Mouse (Mus musculus) urinary bladder, postnatal 25 days (tissue): Measurements from ENCODE around the gene Kif26b.

ENCODE experiments used
- DNase-seq: peaks from one replicate; pipeline ENCODE4 v3.0.0; 2022; ENCODE audit warnings: low spot score

Gene Kif26b

DNA sequence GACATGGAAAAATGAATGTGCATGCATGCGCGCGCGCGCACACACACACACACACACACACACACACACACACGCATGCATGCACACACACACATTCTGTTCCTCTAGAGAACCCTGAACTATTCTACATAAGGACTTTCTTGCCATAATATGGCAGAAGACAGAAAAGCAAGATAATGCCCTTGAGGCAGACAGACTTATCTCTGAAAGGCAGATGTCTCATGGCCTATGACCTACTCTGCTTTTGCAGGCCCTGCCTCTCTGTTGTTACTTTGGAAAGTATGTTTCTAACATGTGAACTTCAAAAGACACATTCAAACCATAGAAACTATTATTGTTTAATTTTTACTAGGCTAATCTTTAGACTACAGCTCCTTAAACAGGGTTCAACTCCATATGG, 255.1 kb downstream of the Kif26b start:
- no peak for DNase-seq

DNA sequence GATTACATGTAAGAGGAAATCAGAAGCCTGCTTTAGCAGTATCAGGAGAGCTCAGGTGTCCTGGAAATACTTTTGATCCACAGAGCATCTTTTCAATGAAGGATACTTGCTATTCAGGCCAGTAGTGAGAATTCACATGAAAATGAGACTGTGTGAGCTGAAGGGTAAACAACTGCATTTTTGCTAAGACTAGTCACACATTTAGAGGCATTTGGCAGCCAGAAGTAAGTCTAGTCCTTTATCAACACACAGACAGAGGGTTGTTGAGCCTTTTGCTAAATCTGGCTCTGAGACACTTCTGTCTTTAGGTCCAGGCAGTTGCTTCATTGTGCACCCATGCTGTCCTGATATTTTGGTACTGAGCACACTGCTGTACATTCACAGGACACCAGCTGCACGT, 262.3 kb downstream of the Kif26b start:
- DNase-seq, result no peak

DNA sequence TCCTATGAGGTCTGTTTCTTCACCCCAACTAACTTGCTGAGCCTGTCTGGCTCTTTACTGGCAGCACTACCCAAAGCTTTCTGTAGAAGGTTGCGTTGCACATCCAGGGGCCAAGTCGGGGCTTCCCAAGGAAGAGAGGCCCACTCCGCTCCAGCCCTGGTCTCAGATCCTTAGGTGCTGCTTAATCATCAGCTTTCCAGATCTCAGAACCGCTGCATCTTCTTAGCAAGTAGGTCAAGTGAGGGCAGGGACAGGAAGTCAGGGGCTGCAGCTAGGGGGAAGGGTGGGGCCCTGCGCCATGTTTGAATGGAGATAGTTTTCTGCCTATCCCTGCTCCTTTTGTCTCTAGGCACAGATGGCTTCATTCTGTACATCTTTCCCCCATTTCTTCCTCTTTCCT, 263.8 kb downstream of the Kif26b start:
- DNase-seq, result no peak

DNA sequence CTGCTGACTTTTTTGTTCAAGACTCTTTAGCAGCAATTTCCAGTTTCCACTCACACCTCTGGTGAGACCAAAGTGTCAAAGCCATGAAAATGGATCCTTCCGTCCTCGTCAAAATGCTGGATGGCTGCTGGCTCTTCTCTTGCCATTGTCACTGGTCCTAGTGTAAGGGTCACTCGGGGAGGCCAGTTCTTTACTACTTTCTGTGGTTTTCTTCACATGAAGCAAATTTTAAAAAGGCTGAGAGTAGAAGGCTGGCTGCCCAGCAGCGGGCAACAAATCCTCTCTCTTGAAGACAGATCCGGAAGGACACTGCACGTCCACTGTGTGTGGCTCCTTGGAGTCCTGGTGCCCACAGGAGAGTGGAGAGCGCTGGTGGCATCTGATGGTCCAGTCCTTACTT, 265.9 kb downstream of the Kif26b start:
- DNase-seq, result no peak

DNA sequence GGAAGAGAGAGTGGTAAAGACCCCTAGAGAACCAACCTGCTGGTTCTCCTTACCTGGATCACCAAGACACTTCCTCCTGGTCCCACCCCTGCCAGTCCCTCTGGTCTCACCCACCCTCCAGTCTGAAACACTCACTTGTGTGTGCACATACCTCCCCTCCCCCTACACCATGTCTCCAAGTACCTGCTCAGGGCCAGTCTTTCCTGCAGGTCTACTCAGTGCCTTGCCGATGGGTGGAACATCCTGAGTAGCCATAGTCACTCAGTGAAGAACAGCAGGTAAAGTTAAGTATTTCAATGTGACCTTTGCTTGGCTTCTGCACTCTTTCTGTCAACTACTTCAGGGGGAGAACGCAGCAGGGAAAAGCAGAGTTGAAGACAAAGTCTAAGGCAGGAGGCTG, 268.5 kb downstream of the Kif26b start:
- no peak for DNase-seq

DNA sequence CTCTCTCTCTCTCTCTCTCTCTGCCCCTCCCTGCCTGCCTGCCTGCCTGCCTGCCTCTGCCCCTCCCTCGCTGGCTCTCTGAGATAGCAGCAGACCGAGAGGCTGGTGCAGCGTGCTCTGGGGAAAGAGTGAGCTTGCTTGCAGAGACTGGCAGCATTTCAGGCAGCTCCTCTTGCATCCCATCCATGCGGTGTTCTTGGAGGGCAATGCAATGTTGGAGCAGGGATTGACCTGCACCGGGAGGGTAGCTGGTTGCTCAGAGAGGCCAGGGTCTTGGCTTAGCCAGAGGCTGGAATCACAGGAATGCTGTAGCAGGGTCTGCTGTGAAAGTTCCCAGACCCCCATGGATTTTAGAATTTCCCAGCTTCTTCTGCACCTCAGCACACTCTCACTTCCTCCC, 269.4 kb downstream of the Kif26b start:
- DNase-seq, result no peak

DNA sequence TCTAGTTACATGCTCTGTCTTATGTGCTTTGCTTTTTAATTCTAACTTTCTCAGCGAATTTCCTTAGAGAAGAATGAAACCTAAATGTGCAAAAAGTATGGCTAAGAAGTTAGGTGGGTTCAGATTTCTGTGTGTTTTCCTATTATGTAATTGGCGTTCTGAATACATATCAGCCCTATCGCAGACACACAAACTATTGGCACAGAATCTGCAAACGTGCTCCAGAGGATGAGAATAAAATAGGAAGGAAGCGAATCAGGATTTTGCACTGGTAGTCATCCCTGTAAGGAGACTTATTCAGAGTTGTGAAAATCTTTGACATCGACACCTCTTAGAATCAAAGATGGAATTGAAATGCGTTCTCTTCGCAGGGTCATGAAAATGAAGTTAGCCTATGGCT, 270.0 kb downstream of the Kif26b start:
- DNase-seq, result no peak

DNA sequence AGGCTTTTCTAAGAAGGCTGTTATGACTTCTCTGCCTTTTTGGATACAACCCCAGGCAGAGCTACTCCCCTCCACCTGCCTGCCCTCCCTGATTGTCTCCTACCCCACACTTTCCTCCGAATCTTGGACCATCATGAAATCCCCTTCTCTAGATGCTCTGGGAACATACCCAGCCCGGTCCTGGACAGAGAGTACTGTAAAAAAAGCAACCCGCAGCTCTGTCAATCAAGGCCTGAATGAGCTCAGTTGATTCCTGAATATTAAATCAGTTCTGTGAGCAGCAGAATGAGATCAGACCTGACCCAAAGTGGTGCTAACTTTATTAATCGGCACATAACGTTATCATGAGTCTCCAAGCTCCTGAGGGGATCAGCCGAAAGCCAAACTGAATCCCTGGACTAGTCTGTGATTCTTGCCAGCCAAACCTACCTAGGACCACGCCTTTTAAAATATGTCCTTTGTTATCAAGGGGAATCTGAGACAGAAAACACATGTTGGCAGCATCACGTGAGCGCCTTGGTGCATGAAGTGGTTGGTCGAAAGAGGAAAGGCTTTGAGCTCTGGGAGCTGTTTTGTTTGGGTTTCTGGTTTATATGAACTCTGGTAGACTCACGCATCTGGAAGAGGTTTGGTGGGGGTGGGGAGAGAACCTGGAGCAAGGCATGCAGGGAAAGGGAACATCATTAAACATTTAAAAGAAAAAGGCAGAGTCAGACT, 271.1 kb downstream of the Kif26b start:
- DNase-seq, result no peak

DNA sequence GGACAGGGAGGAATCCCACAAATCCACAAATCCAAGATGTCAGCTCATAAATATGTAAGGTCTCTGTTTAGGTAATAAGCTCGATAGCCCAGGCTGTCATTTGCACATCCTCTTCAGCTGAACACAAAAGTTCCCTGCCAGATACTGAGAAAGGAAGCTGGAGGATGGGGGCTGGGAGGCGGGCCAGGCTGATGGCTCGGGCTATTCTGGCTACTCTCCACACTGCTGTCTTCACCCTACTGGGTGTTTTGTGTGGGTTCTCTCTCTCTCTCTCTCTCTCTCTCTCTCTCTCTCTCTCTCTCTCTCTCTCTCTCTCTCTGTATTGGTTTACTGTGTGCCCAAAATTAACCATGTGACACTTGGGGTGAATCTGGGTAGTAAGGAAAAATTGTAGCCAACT, 274.2 kb downstream of the Kif26b start:
- DNase-seq, result no peak

DNA sequence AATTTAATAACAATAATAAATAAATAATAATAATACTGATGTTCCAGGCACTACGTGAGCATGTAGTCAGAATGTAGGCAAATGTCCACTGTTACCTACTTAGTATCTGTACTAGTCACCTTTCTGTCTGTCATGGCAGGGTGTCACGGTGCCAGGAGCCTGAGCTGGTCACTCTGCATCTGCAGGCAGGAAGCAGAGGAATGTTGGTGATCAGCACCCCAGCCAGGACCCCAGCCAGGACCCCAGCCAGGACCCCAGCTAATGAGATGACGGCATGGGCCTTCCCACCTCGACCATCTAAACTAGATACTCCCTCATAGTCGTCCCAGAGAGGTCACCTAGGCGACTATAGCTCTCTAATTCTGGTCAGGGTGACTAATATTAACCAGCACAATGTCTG, 288.6 kb downstream of the Kif26b start:
- DNase-seq, result no peak

DNA sequence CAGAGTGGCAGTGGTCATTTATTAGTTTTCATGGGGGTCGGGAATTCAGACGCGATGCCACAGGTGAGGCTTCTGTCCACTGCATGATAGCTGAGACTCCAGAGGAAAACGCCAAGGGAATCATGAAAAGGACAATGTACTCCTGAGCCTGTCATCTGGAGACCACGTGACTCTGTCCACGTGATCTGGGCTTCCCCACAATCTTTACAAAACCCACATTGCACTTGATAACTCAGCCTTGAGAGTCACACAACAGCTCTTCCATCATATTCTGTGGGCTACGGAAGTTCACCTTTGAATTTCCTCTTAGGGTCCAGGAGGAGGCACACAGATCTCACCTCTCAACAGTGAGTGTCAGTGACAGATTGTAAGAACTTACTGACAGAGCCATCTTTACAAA, 290.1 kb downstream of the Kif26b start:
- no peak for DNase-seq

DNA sequence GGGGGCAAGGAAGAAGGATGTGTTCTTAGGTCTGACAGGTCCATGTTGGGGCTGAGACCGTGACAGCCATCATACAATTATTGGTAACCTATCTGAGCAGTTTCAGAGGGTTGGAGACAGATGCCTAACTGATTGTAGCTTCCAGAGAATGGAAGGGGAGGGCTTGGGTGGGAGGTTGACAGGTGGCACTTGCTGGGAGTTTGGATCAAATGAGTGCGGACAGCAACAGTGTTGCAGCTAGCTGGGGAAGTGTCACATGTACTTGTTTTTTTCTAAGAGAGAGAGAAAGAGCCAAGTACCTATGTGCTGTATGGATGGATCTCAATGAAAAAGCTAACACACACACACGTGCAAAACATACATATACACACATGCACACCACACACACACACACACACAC, 291.2 kb downstream of the Kif26b start:
- no peak for DNase-seq

DNA sequence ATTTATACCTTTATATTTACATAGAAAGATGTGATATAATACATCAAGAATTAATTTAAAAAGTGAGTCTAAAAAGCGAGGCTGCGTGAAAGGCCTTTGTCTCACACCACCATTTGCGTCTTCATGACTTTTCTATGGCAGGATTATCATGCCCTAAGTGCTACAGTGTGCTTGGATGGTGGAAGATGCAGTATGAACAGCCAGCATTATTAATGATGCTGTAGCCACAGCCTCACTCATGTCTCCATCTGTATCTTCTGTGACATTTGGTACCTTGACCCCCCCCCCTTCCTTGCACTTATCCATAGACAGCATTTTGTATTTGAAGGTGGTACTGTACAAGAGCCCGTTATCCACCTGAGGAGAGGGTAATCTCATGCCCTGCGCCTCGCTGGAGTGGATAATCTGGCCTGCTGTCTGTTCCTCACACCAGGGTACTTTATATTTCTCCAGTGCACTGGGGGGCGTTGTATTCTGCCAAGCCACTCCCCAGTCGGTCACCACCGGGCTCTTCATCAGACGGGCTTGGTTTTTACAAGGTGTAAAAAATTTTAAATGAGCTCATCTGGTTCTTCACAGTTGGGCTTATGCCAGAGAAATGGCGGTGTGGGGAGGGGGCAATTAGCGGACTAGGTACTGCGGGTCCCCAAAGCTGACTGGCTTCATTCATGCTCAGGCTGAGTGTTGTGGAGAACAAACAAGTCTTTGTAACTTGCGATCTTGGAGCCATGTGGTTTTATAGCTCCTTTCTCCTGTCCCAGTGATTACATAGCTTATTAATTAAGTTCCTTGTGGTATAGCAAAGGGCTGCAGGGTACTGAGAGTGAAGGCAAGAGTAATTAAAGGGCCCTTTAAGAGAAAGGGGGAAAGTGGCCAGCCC, 291.9 kb downstream of the Kif26b start:
- DNase-seq, result no peak

DNA sequence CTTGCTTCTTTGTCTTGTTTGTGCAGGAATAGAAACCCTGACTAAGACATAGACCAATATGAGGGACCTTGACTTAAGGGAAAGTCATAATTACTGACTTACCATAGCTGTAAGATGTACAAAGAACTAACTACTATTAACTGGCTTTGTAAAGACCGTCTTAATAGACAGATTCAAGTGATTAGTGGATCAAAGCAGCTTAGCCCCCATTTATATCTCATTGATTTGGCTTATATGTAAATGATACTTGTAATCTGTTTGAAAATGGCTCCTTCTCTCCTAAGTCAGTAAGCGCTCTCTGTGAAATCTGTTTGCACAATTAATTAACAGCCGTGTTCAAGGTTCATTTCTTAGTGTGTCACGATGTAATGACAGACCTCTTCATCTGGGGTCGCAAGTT, 295.9 kb downstream of the Kif26b start:
- no peak for DNase-seq

DNA sequence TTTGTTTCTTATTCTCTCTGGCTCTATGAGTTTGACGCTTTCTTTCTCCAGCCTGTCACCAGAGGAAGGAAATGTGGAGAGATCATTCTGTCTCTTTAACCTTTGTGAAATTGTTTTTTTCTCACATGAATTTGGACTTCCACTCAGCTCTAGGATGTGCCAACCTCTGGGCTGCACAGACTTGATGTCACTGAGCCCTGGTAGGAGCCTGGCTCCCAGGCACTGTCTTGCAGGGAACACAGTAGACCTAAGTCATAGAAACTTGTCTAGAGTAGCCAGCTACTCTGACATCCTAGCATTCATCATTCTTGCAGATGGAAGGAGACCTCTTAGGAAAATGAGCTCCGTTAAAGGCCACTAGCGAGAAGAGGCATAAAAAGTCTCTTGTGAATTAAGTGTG, 298.3 kb downstream of the Kif26b start:
- no peak for DNase-seq

DNA sequence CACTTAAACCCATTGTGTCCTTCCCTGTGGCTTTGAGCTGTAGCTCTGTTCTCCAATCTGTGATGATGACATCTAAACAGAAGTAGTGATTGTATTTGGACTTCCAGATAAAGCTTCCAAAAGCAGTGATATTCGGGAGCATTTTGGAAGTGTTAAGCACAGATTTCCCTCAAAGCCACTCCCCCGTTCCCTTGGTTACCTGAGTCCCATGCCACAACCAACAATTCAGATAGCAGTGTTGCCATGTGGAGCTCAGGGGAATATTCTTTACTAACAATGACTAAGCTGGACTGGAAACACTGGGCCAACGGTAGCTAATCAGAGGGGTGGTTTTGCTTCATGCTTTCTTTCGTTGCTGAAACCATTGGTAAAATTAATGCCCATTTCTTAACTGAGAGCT, 300.5 kb downstream of the Kif26b start:
- DNase-seq, result no peak

DNA sequence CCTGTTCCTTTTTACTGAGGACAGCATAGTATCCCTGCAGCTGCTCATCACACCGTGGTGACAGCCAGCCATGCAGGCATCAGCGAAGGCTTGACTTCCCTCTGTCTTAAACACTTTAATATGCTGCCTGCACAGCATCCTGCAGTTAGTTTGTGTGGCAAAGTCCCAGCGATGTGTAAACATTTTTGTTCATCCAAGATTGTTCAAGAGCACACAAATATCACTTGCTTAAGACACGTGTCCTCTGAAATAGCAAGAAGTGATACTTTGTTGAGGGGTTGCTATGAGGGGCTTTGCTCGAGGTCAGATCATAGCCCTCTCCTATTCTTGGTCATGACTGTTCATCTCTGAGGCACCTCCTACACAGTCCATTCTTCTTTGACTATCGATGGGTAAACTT, 303.6 kb downstream of the Kif26b start:
- no peak for DNase-seq

DNA sequence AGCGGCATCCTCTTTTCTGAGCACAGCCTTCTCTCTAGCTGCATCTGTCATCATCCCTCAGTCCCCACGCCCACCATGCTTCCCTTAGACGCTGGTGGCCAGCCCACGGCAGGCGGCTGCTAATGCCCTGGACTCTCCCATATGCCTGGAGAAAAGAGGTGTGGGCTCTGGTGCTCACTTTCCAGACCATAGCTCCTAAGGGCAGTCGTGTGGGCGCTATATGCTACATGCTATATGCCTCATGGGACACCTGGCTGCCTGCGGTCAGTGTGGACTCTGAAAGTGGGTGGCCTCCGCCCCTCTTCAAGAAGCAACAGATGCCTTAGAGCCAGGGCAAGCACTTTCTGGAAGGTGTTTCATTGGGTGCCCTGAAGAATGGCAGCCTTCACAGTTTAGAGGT, 306.9 kb downstream of the Kif26b start:
- no peak for DNase-seq

DNA sequence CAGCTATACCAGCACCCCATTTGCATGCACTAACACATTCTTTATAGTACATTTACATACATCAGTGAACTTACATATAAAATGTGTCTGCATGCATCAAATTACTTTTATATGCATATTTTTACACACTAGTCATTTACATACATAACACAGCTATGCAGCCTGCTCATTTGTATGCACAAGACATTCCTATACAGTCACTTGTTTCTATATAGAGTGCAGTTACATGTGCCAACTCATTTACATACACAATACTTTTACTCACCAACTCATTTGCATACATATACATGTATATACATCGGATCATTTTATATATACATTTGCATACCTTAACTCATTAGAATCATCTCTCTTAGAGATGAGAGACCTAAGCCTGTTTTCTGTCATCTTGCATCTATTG, 308.1 kb downstream of the Kif26b start:
- no peak for DNase-seq

DNA sequence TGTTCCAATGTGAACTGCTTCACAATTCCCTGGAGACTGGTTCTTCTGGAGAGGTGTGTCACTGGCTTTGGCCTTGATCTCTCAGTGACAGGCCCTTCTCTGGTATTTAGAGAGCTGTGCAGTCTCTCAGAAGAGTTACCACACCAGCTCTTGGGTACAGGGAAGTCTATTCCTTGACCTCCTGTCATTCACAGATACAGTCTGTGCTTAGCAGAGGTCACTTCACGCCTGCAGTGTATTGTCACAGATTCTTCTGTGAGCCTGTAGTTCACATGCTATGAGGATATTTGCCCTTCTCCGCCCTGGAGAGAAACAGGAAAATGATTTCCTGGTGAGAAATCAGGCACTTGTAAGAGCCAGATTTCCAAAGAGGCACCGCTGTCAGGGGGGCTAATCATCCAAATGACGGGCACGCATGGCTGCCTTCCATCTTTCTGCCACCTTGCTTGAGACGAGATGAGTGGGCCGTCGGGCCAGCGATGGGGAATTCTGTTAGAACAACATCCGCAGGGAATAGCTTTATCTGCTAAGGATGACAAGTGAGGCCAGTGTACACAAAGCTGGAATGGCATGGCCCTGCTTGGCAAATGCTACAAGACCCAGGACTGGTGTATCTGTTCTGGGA, 309.9 kb downstream of the Kif26b start:
- no peak for DNase-seq

DNA sequence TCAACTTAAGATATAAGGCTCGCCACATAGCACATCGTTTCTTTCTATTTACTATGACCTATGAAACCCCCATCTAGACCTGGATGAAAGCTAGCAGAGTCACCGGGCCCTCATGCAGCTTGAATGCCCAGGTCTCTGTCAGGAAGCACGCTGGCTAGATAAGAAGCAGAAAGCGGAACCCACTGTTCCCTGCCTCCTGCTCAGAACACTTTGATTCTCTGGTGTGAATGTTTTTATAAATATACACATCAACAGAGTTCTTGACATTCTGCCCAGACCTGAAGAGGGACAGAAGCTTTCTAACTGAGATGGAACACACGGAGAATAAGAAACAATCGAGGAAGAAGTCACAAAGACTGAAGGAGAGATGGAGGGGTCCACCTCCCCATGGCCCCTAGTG, 311.4 kb downstream of the Kif26b start:
- DNase-seq, result no peak

DNA sequence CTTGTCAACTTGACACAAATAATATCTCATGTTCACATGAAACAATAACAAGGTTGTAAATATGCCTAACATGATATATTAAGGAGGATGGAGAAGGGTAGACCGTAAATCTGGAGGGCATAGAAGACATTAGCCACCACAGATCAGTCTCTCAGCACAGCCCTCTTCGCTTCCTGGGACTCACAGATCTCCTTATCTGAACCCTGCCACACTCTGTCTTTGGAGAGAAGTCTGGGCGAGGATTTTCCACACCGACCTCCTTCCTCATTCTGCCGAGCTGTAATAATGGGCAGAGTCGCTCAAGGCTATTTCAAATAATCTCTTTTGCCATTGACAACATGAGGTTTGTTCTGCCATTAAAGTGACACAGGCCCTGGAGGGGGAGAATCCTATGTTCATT, 315.9 kb downstream of the Kif26b start:
- DNase-seq, result no peak

DNA sequence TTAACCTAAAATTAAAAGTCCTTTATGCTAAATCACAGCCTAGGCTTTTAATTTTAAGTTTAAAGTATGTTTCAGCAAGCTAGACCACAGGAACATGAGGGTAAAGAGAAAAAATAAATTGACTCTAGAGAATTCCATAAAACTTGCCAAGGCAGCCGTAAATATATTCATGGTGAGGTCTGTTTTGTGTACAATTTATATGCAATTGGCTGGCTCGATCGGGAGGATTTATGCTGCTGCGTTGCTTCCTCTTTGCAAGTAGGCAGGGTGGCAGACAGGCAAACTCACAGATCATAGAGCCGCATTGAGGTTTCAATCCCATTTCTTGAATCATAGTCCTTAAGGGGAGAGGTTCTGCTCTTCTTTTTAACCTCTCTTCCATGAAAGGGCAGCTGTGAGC, 318.6 kb downstream of the Kif26b start:
- DNase-seq, result no peak
